Mouse (Mus musculus) cortical plate, adult 2 months (tissue): ENCODE data around the gene Ap4e1.

Source experiments
- CTCF ChIP-seq: fragments of 200-500 bp; IDR thresholded peaks from 2 replicates; pipeline ENCODE4 v1.5.1; 2011; ENCODE audit warnings: mild to moderate bottlenecking, control low read depth, low read length; ENCODE audit not compliant: insufficient read depth; ENCODE audit errors: extremely low read depth
- POLR2A ChIP-seq: fragments of 200-500 bp; IDR thresholded peaks from 2 replicates; pipeline ENCODE4 v1.6.1; 2011; ENCODE audit warnings: mild to moderate bottlenecking, low read length, control low read depth; ENCODE audit not compliant: insufficient read depth; ENCODE audit errors: extremely low read depth

DNA sequence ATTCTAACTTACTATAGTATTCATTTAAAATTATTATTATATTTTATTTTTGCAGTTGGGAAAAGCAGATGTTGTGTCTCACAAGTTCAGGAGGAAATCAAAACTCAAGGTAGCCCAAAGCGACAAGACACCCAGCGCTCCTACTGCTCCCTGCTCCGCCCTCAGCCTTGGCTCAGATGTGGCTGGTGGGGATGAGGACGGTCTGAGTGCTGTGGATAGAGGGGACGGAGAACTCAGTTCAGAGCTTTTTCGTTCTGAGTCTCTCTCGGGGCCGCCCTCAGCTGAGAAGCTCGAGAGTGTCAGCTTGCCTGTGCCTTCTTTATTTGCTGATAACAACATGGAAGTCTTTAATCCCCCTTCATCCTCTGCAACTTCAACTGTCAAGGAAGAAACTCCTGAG, 53.0 kb downstream of the Ap4e1 start:
- TF ChIP-seq CTCF: no peak
- no peak for TF ChIP-seq POLR2A
